Mouse (Mus musculus) 3134 (cell line): ENCODE measurements around the gene Zfyve19.
A peak's percentile ranks its signal among the peaks of the same experiment; 100 is the strongest.

Source experiments
- DNase-seq: peaks from one replicate; pipeline ENCODE4 v3.0.0-alpha.2; 2011; ENCODE audit warnings: low spot score; ENCODE audit not compliant: insufficient read length; ENCODE audit errors: extremely low read depth

Gene Zfyve19

DNA sequence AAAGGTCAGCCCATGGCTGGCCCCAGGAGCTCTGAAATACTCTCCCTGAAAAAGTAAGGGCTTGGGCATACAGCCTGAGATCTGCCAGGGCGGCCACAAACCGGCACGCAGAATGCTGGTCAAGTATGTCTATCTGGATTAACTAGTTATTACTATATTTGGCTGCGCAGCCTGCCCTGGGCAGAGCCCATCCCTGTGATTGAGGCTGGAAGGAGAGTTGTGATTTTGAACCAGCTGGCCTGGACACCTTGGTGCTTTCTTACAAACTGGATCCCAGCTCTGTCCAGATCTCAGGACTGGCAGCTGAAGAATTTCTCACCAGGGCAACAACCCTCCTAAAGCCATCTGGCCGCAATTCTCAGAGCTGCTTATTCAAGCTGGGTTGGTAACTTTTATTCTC lies 14.3 kb upstream of the Zfyve19 start:
- no peak for DNase-seq

DNA sequence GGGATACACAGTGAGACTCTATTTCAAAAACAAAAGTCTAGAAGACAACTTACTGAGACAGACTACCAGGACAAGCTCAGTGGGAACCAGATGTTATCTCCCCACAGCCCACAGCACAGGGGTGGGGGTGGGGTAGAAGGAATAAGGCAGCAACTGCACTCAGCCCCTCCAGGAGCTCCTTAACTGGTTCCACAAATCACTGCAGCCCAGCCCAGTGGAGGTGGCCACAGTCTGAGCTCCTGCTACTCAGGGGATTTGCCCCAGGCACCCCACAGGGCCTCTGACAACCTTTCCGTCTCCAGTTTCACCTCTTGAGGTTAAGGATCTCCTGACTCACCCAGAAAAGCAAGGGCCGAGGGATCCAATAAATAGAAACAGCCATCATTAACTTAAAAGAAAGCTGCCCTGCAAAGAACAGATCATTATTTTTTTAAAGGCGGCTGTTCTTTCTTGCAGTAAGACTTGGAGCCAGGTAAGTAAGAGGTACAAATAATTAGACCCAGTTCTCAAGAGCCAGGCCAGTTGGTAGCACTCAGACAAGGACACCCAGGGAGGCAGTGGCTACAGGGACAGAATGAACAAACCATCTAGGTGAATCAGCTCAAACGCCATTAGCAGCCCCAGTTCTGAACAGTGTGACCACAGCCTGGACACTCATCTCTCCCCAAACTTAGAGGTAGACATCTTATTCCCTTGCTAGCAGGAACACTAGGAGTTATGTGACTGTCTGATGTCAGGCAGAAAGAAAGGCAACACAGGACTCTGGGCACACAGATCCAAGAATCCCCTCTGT lies 11.9 kb upstream of the Zfyve19 start:
- no peak for DNase-seq

- no peak for DNase-seq
Observed at GRCm38 (mm10) chr2:119197493-119197892, 10.9 kb upstream of the Zfyve19 start.

- DNase-seq, result no peak
Observed at GRCm38 (mm10) chr2:119198049-119198448, 10.4 kb upstream of the Zfyve19 start.

- no peak for DNase-seq
Observed at GRCm38 (mm10) chr2:119198934-119199333, 9.5 kb upstream of the Zfyve19 start.

DNA sequence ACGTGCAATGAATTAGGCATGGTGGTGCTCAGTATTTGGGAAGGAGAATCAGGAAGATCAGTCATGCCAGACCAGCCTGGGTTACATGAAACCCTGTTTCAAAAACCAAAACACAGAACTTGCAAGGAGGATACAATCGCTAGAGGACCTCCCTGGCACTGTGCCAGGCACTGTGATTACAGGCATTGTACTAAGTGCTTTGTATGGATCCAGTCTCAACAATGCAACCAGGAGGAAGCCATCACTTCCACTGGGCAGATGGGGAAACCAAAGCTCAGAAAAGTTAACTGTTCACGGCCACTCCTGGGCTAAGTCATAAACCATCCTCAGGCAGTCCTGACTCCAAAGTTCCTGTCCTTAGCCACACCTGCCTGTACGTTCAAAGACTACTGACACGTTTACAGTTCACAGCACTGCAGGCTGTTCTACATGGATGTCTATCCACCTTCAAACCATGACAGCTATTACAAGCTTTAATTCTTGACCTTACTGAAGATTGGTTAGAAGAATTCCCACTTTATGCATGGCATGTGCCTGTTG lies 5.4 kb upstream of the Zfyve19 start:
- DNase-seq, result no peak

GRCm38 (mm10) chr2:119203871-119204460 lies 4.5 kb upstream of the Zfyve19 start:
- DNase-seq, result no peak

DNA sequence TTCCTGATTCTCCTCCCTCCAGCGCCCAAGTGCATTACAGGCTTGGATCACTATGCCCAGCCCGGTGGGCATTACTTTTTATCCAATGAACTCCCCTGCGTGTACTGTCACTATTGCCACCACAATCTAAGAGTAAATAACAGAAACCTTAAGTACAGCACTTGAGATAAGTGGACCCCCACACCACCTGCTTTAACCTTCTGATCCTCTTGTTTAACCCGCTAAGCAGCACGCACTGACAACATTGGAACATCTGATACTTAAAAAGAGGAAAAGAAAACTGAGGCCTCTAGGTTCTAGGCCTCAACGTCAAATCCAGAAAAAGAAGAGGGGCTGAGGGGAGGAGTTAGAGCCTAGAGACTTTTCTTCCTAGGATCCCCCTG lies 465 bp upstream of the Zfyve19 start:
- DNase-seq, result no peak

DNA sequence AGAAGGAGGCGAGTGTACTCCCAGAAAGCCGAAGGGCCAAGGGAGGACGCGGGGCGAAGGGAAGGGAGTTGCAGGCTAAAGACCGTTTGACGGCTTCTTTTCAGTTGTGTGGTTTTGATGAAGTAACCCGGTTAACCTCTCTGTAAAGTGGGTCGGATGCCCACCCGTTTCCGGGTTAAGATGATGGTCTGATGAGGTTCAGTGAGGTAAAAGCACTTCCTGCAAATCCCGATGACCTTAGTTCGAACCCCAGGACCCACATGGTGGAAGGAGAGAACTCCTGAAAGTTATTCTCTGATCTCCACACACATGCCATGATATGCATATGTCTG lies 725 bp downstream of the Zfyve19 start:
- no peak for DNase-seq

DNA sequence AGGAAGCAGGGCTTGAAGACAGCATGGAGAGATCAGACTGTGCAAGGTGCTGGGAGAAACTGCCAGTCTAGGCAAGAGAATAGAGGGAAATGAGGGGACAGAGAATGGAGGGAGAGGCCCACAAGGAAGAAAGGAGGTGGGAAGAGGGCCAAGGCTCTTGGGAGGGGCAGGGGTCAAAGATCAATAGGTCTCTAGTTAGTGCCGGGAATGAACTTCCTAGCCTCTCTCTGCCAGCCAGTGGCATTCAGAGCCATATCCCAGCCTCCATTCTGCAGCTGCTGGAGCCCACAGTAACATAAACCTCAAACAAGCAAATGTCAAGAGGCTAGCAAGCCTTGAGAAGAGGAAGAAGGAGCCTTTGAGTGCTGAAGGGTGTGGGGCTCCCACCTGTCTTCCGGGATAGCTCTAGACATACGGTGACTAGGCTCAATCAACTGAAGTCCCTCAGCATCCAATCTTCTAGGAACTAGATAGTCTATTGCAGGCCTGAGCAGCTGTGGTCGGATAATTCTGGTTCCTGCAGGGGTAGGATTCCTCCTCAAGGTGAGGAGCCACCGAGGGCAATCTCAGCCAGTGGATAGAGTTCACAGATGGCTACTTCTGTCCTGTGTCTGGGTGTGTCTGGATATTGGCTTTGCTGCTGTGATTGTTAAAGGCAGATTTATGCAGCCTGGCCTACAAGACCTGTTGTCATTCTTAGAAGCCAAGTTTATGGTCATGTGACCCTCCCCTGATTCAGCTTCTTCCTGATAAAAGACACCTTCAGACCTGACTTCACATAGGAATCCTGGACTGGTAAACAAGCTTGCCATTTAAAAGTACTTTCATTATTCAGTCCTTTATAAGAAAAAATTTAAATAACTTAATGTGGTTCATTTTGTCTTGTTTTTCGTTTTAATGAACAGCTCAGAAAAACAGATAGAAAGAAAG lies 21.6 kb downstream of the Zfyve19 start, which contains the start of gene Ppp1r14d:
Gene Ppp1r14d, minus strand, starts transcription at position 132 of the 930 bp plus-strand sequence.
- no peak for DNase-seq

DNA sequence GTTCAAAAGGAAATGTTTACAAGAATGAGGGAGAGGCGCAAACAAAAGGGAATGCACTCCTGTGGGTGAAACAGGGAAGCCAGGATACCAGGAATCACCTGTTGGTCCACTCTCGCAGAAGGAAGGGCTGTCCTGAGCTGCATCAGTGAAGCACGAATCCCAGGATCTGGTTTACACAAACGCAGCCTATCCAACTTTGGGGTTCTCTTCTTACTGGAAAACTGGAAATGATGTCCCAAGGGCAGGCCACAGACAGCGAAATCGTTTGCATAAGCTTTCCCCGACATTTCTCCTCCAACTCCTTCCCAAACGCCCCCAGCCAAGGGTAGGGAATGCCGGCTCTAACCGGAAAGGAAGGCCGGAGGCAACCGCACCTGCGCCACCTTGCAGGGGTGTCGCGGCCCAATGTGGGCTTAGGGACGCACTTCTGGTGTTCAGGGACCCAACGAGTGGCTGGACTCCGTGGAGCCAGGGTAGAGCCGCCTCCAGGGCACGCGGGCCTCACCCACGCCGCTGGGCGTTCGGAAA lies 28.3 kb downstream of the Zfyve19 start:
- no peak for DNase-seq

DNA sequence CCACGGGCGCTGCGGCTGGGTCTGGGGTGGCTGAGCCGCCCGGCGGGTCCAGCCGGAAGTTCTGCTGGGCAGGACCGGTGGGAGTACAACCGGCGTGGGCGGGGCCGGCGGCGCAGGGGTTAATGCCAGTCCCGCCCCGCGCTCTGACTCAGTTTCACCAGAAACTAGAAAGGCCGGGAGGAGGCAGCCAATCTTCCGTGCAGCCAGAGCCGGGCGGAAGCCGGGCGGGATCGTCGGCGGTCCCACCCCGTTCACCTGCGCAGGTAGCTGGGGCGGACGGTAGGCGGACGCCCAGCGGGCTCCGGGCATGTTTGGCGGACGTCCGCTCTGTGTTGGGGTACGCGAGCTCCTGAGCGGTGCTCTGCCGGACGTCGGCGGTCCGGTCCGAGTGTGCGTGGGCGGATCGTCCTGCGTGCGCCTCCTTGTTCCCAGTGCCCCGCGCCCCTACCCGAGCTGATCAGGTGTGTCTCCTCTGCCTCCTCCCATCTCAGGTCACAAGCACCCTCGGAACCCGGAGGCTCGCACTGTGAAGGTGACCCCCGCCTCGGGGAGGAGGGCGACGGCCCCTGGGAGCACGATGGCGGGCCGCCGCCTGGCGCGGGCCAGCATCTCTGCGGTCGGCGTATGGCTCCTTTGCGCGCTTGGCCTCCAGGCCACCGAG lies 28.9 kb downstream of the Zfyve19 start, which contains the start of gene Spint1:
Gene Spint1, plus strand, starts transcription at position 153 of the 661 bp plus-strand sequence.
- no peak for DNase-seq

DNA sequence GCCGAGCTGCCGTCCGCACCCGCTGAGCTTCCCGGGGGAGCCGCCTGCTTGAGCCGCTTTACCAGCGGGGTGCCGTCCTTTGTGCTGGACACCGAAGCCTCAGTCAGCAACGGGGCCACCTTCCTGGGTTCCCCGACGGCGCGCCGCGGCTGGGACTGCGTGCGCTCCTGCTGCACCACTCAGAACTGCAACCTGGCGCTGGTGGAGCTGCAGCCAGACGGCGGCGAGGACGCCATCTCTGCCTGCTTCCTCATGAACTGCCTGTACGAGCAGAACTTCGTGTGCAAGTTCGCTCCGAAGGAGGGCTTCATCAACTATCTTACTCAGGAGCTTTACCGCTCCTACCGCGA lies 29.4 kb downstream of the Zfyve19 start:
- DNase-seq, result peak; percentile 19

GRCm38 (mm10) chr2:119238671-119239070 lies 30.3 kb downstream of the Zfyve19 start:
- DNase-seq, result no peak

- no peak for DNase-seq
Observed at GRCm38 (mm10) chr2:119240075-119240818, 31.8 kb downstream of the Zfyve19 start.

- DNase-seq, result no peak
Observed at GRCm38 (mm10) chr2:119240819-119241186, 32.4 kb downstream of the Zfyve19 start.

DNA sequence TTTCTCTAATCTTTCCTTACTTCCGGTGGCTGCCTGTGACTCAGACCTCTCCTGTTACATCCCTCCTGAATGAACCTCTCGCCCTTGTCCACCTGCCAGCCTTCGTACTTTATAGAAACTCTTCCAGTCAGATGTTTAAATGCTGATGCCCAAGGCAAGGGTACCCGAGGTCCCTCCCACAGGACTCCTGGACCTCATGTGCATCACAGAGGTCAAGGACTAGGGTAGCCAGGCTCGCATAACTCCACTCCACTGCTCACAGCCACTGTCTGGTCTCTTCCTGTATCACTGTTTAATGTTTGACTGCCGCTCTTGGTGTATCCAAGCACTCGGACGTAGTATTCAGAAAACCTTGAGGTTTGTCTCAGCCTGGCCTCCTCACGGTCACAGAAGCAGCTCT lies 34.1 kb downstream of the Zfyve19 start:
- DNase-seq, result no peak

DNA sequence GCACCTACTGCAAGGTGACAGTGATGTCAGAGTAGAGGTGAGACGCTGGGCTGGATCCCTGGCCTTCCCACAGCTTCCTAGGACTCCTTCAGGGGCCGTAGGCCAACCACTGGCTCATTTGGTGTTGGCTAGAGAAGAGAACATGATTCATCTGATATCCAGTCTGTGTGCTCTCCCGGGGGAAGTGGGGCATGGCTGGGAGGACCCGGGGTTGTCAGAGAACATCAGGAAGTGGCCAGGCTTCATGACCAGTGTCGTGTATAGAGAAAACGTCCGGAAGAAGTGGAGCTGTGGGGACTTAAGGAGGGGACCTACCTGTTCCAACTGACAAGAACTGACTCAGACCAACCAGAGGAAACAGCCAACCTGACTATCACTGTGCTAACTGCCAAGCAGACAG lies 36.8 kb downstream of the Zfyve19 start:
- no peak for DNase-seq

- no peak for DNase-seq
Observed at GRCm38 (mm10) chr2:119247904-119248303, 39.5 kb downstream of the Zfyve19 start.

DNA sequence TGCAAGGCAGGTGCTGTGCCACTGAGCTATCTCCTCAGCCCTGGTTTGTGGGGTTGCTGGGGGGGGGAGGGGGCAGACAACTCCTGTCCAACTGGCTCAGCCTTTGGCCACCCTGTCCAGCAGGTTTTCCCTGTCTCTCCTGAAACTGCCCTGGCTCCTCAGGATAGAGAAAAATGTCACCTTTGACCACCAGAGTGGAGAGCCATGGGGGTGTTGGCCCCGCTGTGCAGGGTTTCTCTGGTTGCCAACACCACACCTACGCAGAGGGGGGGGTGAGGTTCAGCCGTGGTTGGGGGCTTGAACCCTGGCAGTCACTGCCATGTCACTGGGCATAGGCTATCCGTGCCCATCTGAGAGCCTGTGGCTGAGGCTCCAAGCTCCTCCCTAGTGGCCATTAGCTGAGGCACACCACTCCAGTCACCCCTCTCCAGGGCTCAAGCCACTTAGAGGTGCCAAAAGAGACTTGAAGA lies 41.2 kb downstream of the Zfyve19 start:
- DNase-seq, result no peak
